ENCODE assay signal across 9 mouse cellular contexts in genomic region chrX:21828975-21829374, GRCm38 (mm10).
DNase-seq lines count a peak whose midpoint lies in the region; TF ChIP-seq lines count a peak whose summit lies in the region.
"Had no signal": no experiment of that assay in that cellular context is flagged by ENCODE, and none has a peak within 500 bp of the region (broad histone marks: within the 10 kb centered on the region; RNA-seq: fewer than 3 reads in every experiment).

No protein-coding gene starts in this region.

- H3K27me3 ChIP-seq in liver, adult 2 months (ENCODE audit: control insufficient read depth, insufficient read depth, low read length), result no peaks in the 10 kb centered on the region
- H3K27me3 ChIP-seq: neural tube, embryonic 13.5 days had no signal

- no peaks in the 10 kb centered on the region for H3K4me1 ChIP-seq in liver, adult 2 months (ENCODE audit: control insufficient read depth, insufficient read depth, low read length)
- H3K4me1 ChIP-seq: neural tube, embryonic 13.5 days had no signal

- no peak overlapping the region for H3K27ac ChIP-seq in liver, adult 2 months (replicated peaks; ENCODE audit: insufficient read depth, low read depth, low read length)
- H3K27ac ChIP-seq: neural tube, embryonic 13.5 days had no signal

- no peak overlapping the region for H3K9ac ChIP-seq in liver, adult 2 months (ENCODE audit: low read depth, low read length)
- H3K9ac ChIP-seq: neural tube, embryonic 13.5 days had no signal

- no peak for TF ChIP-seq POLR2A in liver, adult 2 months (IDR thresholded peaks at IDR 0.05; ENCODE audit: extremely low read depth, insufficient read depth, low read length)

- 0 out of 2 replicates have a peak, but pooled peaks have one; percentile 5 for TF ChIP-seq CTCF in liver, adult 2 months (IDR thresholded peaks at IDR 0.05; ENCODE audit: low read depth, low read length)

- H3K4me3 ChIP-seq in liver, adult 2 months (ENCODE audit: insufficient read depth, low read depth, low read length), result no peak overlapping the region
- H3K4me3 ChIP-seq: neural tube, embryonic 13.5 days had no signal

- no peaks in the 10 kb centered on the region for H3K36me3 ChIP-seq in liver, adult 2 months (ENCODE audit: control insufficient read depth, insufficient read depth, low read length)
- H3K36me3 ChIP-seq: neural tube, embryonic 13.5 days had no signal

- no peaks in the 10 kb centered on the region for H3K79me2 ChIP-seq in liver, adult 2 months (ENCODE audit: control insufficient read depth, insufficient read depth, low read length)

- peak; percentile 10 to 46 for DNase-seq in cerebellum, postnatal 14 days
- no peak for DNase-seq in cerebellum, adult 9-11 months
- DNase-seq in liver, adult 2 months (ENCODE audit: extremely low read depth, low read depth, low spot score), result peak; percentile 1
- no peak for DNase-seq in liver
- peak; percentile 4 for DNase-seq in adrenal gland, postnatal 25 days
- peak; percentile 11 to 56 for DNase-seq in kidney, postnatal 36 days
- DNase-seq in right cerebral cortex, postnatal 25 days, result peak; percentile 4
- no peak for DNase-seq in B cell, adult 2 months

Comparison
In these comparisons a context has a peak if more than half of its experiments do, and no peak if none do; other contexts are left out.
1. DNase-seq: peak in cerebellum, postnatal 14 days (2 of 2), liver, adult 2 months (single experiment), adrenal gland, postnatal 25 days (single experiment), kidney, postnatal 36 days (2 of 2) and right cerebral cortex, postnatal 25 days (single experiment); none in cerebellum, adult 9-11 months (single experiment), liver (single experiment) and B cell, adult 2 months (0 of 2).